Mouse (Mus musculus) hematopoietic multipotent progenitor cell, adult 10-12 weeks (in vitro differentiated cells): ENCODE data around the gene Bpifb9a. TPM values are rescaled to one million over a fixed set of nuclear protein-coding genes. Genes with fewer than 3 reads are reported as not detected.

Experiments used
- polyA plus RNA-seq: library from polyadenylated mRNA; stranded (reverse); fragments of >175 nt; gene quantifications from 2 replicates; pipeline ENCODE4 v1.2.3, GENCODE M21; 2012; ENCODE audit warnings: low replicate concordance

Gene Bpifb9a
- polyA plus RNA-seq = not detected in 2 replicates

GRCm38 (mm10) chr2:154257554-154257953 lies at the start of gene Bpifb9a:
Gene Bpifb9a, plus strand, starts transcription at chr2:154257854.

GRCm38 (mm10) chr2:154223265-154223916 lies 34.3 kb upstream of the Bpifb9a start, which contains the start of gene Bpifb5:
Gene Bpifb5, plus strand, starts transcription at chr2:154223742.

GRCm38 (mm10) chr2:154306927-154307326 lies 49.3 kb downstream of the Bpifb9a start, which contains the start of gene Bpifb9b:
Gene Bpifb9b, plus strand, starts transcription at chr2:154307227.

Other genes with a start within 250 kb of the Bpifb9a start
- not detected in 2 replicates for gene Bpifa2, start 249.6 kb upstream of the Bpifb9a start, polyA plus RNA-seq
- not detected in 2 replicates for gene Bpifa3, start 127.5 kb upstream of the Bpifb9a start, polyA plus RNA-seq
- gene Bpifa1, start 115.0 kb upstream of the Bpifb9a start, polyA plus RNA-seq = not detected in 2 replicates
- gene Bpifa5, start 95.2 kb upstream of the Bpifb9a start, polyA plus RNA-seq = not detected in 2 replicates
- gene Bpifb1, start 67.0 kb upstream of the Bpifb9a start, polyA plus RNA-seq = not detected in 2 replicates
- gene Bpifb5, start 34.1 kb upstream of the Bpifb9a start, polyA plus RNA-seq = not detected in 2 replicates
- gene Bpifb9b, start 49.4 kb downstream of the Bpifb9a start, polyA plus RNA-seq = not detected in 2 replicates
- gene Cdk5rap1, start 115.2 kb downstream of the Bpifb9a start, polyA plus RNA-seq = 0.52 and 1.1 TPM in 2 replicates
- gene Snta1, start 150.2 kb downstream of the Bpifb9a start, polyA plus RNA-seq = 7.3 and 8.9 TPM in 2 replicates
- 7.4 and 9.6 TPM in 2 replicates for gene Cbfa2t2, start 178.6 kb downstream of the Bpifb9a start, polyA plus RNA-seq